Mouse (Mus musculus): Measurements from ENCODE around the gene Pdxk. TPM values are rescaled to one million over a fixed set of nuclear protein-coding genes. Genes with fewer than 3 reads are reported as not detected.

The Pdxk gene
- polyA plus RNA-seq, 1 experiment from 2014 or later = 52.5 TPM

- 42% methylated on average over 7 of the region's 7 CpGs for WGBS
- no peaks in the 10 kb centered on the region for H3K9me3 ChIP-seq (ENCODE audit: control insufficient read depth, low read length)
These were observed 51.6 kb downstream of the Pdxk start for GRCm38 (mm10) chr10:78413152-78413520.

GRCm38 (mm10) chr10:78412319-78413151 lies 52.2 kb downstream of the Pdxk start, which contains the start of gene Rrp1:
Rrp1 (minus strand) TSS chr10:78413043.
- WGBS = under 1% methylated on average over 70 of the region's 70 CpGs
- H3K27me3 ChIP-seq (replicated peaks; ENCODE audit: control insufficient read depth, insufficient read depth, low read length) = no peaks in the 10 kb centered on the region
- peak within 1 kb of the TSS; percentile 80 for H3K4me2 ChIP-seq (ENCODE audit: low read length)
- peak within 1 kb of the TSS; percentile 96 for H3K9ac ChIP-seq (ENCODE audit: low read depth, low read length)
- H3K36me3 ChIP-seq (ENCODE audit: control insufficient read depth, insufficient read depth, low read length) = peaks cover 18% of the 10 kb centered on the region
- peak within 1 kb of the TSS; percentile 99 for H3K4me3 ChIP-seq (ENCODE audit: low read length)
- ATAC-seq = peak; percentile 95
- H3K9me3 ChIP-seq (ENCODE audit: control insufficient read depth, low read length) = no peaks in the 10 kb centered on the region
- peaks cover 9% of the 10 kb centered on the region for H3K4me1 ChIP-seq (ENCODE audit: control insufficient read depth, insufficient read depth, low read depth, low read length)
- peak within 1 kb of the TSS; percentile 93 for H3K27ac ChIP-seq (ENCODE audit: low read depth, low read length)

More at GRCm38 (mm10) chr10:78413152-78413520, 51.6 kb downstream of the Pdxk start:
- H3K9ac ChIP-seq (ENCODE audit: low read depth, low read length) = peak overlapping the region; percentile 96
- peak overlapping the region; percentile 41; the same call in 1 of the 2 replicates for H3K27ac ChIP-seq (ENCODE audit: low read depth, low read length)
- H3K4me3 ChIP-seq (ENCODE audit: low read length) = peak overlapping the region; percentile 99
- H3K4me2 ChIP-seq (ENCODE audit: low read length) = peak overlapping the region; percentile 80
- H3K27me3 ChIP-seq (replicated peaks; ENCODE audit: control insufficient read depth, insufficient read depth, low read length) = no peaks in the 10 kb centered on the region
- no peak; the same call in 1 of the 2 replicates for ATAC-seq
- peaks cover 14% of the 10 kb centered on the region for H3K36me3 ChIP-seq (ENCODE audit: control insufficient read depth, insufficient read depth, low read length)
- H3K4me1 ChIP-seq (ENCODE audit: control insufficient read depth, insufficient read depth, low read depth, low read length) = peaks cover 9% of the 10 kb centered on the region

- Histone ChIP-seq H3K9me3 (ENCODE audit: control insufficient read depth, low read length) (no peaks in the 10 kb centered on the region), H3K27me3 (replicated peaks; ENCODE audit: control insufficient read depth, insufficient read depth, low read length) (no peaks in the 10 kb centered on the region), H3K4me2 (ENCODE audit: low read length) (peak overlapping the region; percentile 80), H3K36me3 (ENCODE audit: control insufficient read depth, insufficient read depth, low read length) (peaks cover 24% of the 10 kb centered on the region), H3K4me3 (ENCODE audit: low read length) (peak overlapping the region; percentile 99), H3K9ac (ENCODE audit: low read depth, low read length) (peak overlapping the region; percentile 96), H3K27ac (ENCODE audit: low read depth, low read length) (peak overlapping the region; percentile 93), H3K4me1 (ENCODE audit: control insufficient read depth, insufficient read depth, low read depth, low read length) (peaks cover 9% of the 10 kb centered on the region)
- ATAC-seq = 0 out of 2 replicates have a peak, but pooled peaks have one; percentile 2
- 13% methylated on average over 8 of the region's 8 CpGs for WGBS
These were observed 52.9 kb downstream of the Pdxk start for GRCm38 (mm10) chr10:78411851-78412250.

DNA sequence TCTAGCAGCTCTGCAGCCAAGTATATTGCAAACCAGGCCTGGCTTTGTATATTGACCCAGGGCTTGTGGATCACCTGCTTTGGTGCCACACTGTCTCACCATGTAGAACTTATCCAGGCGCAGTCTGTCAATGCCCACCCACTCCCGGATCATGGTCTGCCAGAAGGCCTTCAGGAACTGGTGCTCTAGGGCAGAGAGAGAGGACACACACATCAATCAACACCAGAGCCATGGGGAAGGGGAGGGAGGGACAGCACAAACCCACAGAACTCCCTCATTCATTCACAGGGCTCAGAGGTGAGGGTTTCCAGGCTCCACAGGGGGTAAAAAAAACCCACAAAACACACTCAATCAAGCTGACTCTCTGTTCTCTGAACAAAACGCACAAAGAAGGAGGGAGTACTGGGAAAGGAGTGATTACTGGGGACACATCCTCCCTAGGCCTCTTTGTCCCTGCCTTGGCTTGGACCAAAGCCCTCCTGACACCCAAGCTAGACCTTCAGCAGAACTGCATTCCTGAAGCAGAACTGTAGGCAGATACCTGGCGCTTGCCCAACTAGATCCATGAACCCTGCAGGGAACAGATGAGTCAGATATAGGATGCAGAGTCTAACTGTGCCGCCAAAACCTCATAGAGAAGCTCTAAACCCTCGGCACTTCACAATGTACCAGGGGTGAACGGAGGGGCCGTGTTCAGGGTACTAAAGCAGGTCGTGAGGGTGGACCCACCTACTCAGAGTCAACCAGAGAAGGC lies 55.6 kb downstream of the Pdxk start:
- no peak overlapping the region for H3K27ac ChIP-seq (ENCODE audit: low read depth, low read length)
- H3K4me2 ChIP-seq (ENCODE audit: low read length) = no peak overlapping the region
- no peak overlapping the region for H3K9ac ChIP-seq (ENCODE audit: low read depth, low read length)
- H3K36me3 ChIP-seq (ENCODE audit: control insufficient read depth, insufficient read depth, low read length) = peaks cover 49% of the 10 kb centered on the region
- 83% methylated on average over 9 of the region's 9 CpGs for WGBS
- peaks cover 9% of the 10 kb centered on the region for H3K4me1 ChIP-seq (ENCODE audit: control insufficient read depth, insufficient read depth, low read depth, low read length)
- no peaks in the 10 kb centered on the region for H3K27me3 ChIP-seq (replicated peaks; ENCODE audit: control insufficient read depth, insufficient read depth, low read length)
- no peak overlapping the region for H3K4me3 ChIP-seq (ENCODE audit: low read length)
- ATAC-seq = no peak
- no peaks in the 10 kb centered on the region for H3K9me3 ChIP-seq (ENCODE audit: control insufficient read depth, low read length)

DNA sequence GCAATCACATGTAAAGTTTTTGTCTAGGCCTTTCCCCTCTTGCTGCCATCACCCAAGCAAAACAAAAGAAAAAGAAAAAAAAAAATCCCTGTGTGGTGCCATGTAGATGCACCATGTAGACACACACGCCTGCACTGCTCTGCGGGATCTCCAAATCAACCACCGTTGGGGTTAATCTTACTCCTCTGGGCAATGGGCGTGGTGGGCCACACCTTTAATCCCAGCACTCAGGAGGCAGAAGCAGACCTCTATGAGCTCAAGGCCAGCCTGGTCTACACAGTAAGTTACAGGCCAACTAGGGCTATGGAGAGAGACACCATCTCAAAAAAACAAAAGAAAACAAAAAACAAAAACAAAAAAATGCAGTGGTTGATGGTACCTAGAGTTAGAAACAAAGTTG lies 57.6 kb downstream of the Pdxk start:
- WGBS = 96% methylated on average over 4 of the region's 4 CpGs
- no peak for ATAC-seq

GRCm38 (mm10) chr10:78406152-78406551 lies 58.6 kb downstream of the Pdxk start:
- H3K4me1 ChIP-seq (ENCODE audit: control insufficient read depth, insufficient read depth, low read depth, low read length) = peaks cover under 1% of the 10 kb centered on the region
- 97% methylated on average over 6 of the region's 6 CpGs for WGBS
- no peak for ATAC-seq
- H3K4me2 ChIP-seq (ENCODE audit: low read length) = no peak overlapping the region
- no peak overlapping the region for H3K27ac ChIP-seq (ENCODE audit: low read depth, low read length)
- peaks cover 79% of the 10 kb centered on the region for H3K36me3 ChIP-seq (ENCODE audit: control insufficient read depth, insufficient read depth, low read length)
- H3K9ac ChIP-seq (ENCODE audit: low read depth, low read length) = no peak overlapping the region
- H3K4me3 ChIP-seq (ENCODE audit: low read length) = no peak overlapping the region
- H3K27me3 ChIP-seq (replicated peaks; ENCODE audit: control insufficient read depth, insufficient read depth, low read length) = no peaks in the 10 kb centered on the region
- H3K9me3 ChIP-seq (ENCODE audit: control insufficient read depth, low read length) = no peaks in the 10 kb centered on the region

More for the DNA sequence above, 57.6 kb downstream of the Pdxk start:
- peaks cover 9% of the 10 kb centered on the region for H3K4me1 ChIP-seq (ENCODE audit: control insufficient read depth, insufficient read depth, low read depth, low read length)
- H3K9me3 ChIP-seq (ENCODE audit: control insufficient read depth, low read length) = no peaks in the 10 kb centered on the region
- no peaks in the 10 kb centered on the region for H3K27me3 ChIP-seq (replicated peaks; ENCODE audit: control insufficient read depth, insufficient read depth, low read length)
- no peak overlapping the region for H3K9ac ChIP-seq (ENCODE audit: low read depth, low read length)
- H3K4me3 ChIP-seq (ENCODE audit: low read length) = no peak overlapping the region
- H3K4me2 ChIP-seq (ENCODE audit: low read length) = no peak overlapping the region
- no peak overlapping the region for H3K27ac ChIP-seq (ENCODE audit: low read depth, low read length)
- peaks cover 69% of the 10 kb centered on the region for H3K36me3 ChIP-seq (ENCODE audit: control insufficient read depth, insufficient read depth, low read length)

DNA sequence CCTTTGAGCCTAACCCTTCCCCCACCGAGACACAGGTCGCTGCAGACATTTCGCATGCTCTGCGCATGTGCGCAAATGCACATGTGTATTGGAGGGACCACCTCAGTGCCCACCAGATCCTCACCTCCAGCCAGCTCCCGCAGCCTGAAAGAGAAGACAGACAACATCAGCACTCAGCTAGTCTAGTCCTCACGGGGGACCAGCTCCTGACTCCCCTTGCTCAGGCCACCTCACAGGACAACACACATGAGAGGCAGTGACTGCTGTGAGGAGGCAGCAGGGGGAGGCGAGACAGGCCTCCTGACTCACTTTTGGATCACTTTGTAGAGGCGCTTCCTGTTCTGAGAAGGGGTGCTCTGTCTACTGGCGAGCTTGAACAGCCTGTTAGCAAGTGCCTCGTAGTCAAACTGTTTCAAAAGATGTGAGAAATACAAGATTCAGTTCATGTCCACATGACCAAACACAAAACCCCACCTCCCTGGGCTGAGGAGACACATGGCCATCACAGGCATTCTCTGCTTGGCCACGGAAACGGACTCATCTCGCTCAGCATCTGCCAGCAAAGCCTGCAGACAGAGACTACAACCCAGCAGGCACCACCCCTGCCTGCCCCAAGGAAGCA lies 62.4 kb downstream of the Pdxk start:
- WGBS = 94% methylated on average over 14 of the region's 14 CpGs
- H3K27me3 ChIP-seq (replicated peaks; ENCODE audit: control insufficient read depth, insufficient read depth, low read length) = no peaks in the 10 kb centered on the region
- H3K9me3 ChIP-seq (ENCODE audit: control insufficient read depth, low read length) = no peaks in the 10 kb centered on the region
- no peak overlapping the region for H3K9ac ChIP-seq (ENCODE audit: low read depth, low read length)
- H3K4me2 ChIP-seq (ENCODE audit: low read length) = no peak overlapping the region
- peaks cover 64% of the 10 kb centered on the region for H3K36me3 ChIP-seq (ENCODE audit: control insufficient read depth, insufficient read depth, low read length)
- H3K27ac ChIP-seq (ENCODE audit: low read depth, low read length) = no peak overlapping the region
- no peak for ATAC-seq
- H3K4me3 ChIP-seq (ENCODE audit: low read length) = no peak overlapping the region
- peaks cover 2% of the 10 kb centered on the region; the same call in 1 of the 2 replicates for H3K4me1 ChIP-seq (ENCODE audit: control insufficient read depth, insufficient read depth, low read depth, low read length)

DNA sequence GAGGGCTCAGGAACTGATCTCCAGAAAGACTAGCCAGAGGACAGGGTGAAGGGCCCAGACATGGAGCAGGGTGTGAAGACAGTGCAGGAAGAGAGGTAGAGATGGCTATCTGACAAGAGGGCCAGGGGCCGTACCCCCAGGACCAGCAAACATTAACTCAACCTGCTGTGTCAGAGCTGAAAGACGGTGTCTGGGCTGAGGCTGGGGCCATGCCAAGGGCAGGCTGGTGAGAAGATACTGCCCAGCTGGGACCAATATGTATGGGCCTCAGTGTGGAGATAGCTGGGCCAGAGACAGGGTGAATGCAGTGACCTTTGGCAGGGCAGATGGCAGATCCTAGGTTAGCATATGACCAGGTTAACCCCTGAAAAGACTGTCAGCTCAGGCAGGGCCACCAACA lies 63.6 kb downstream of the Pdxk start:
- Histone ChIP-seq H3K4me1 (ENCODE audit: control insufficient read depth, insufficient read depth, low read depth, low read length) (peaks cover 7% of the 10 kb centered on the region), H3K27me3 (replicated peaks; ENCODE audit: control insufficient read depth, insufficient read depth, low read length) (no peaks in the 10 kb centered on the region)

More for the DNA sequence above, 63.6 kb downstream of the Pdxk start:
- ATAC-seq = no peak
- WGBS = 95% methylated on average over 2 of the region's 2 CpGs
- H3K27ac ChIP-seq (ENCODE audit: low read depth, low read length) = no peak overlapping the region
- H3K9ac ChIP-seq (ENCODE audit: low read depth, low read length) = no peak overlapping the region
- H3K9me3 ChIP-seq (ENCODE audit: control insufficient read depth, low read length) = no peaks in the 10 kb centered on the region
- peaks cover 51% of the 10 kb centered on the region for H3K36me3 ChIP-seq (ENCODE audit: control insufficient read depth, insufficient read depth, low read length)
- no peak overlapping the region for H3K4me2 ChIP-seq (ENCODE audit: low read length)
- H3K4me3 ChIP-seq (ENCODE audit: low read length) = no peak overlapping the region
